Mouse (Mus musculus): ENCODE measurements around the gene Tcp11.

GRCm38 (mm10) chr17:28116335-28116734 is 35.9 kb upstream of the Tcp11 start:
- TF ChIP-seq CTCF (IDR thresholded peaks at IDR 0.05; ENCODE audit: borderline replicate concordance, control insufficient read depth, extremely low read depth, insufficient read depth, low read length, poor library complexity) (no peak), POLR2A (IDR thresholded peaks at IDR 0.05; ENCODE audit: control insufficient read depth, extremely low read depth, insufficient read depth, low read length, poor library complexity) (no peak)
